Mouse (Mus musculus): ENCODE measurements at regions not wholly inside any gene's neighbourhood (a gene's known extent, or its start where the extent isn't known, plus 50 kb on each side); places are given as distances from the start of the nearest gene placed in this dataset.

- no peak overlapping the region for H3K27ac ChIP-seq
- H3K4me3 ChIP-seq, result no peak overlapping the region
- no peaks in the 10 kb centered on the region for H3K4me1 ChIP-seq
- no peaks in the 10 kb centered on the region for H3K36me3 ChIP-seq
- no peaks in the 10 kb centered on the region for H3K9me3 ChIP-seq
- no peak overlapping the region for H3K9ac ChIP-seq
- 74% methylated on average over 5 of the region's 5 CpGs for WGBS
- H3K27me3 ChIP-seq, result no peaks in the 10 kb centered on the region
- H3K4me2 ChIP-seq (replicated peaks), result no peak overlapping the region
- ATAC-seq (ENCODE audit: low FRiP score, low read depth), result no peak
Measured at GRCm38 (mm10) chr16:7637121-7637700, 787.7 kb downstream of the Tmem114 start.

GRCm38 (mm10) chr16:7636326-7636725 is 788.6 kb downstream of the Tmem114 start:
- Histone ChIP-seq H3K36me3 (no peaks in the 10 kb centered on the region), H3K4me2 (replicated peaks) (no peak overlapping the region), H3K9me3 (no peaks in the 10 kb centered on the region), H3K27me3 (no peaks in the 10 kb centered on the region), H3K4me1 (no peaks in the 10 kb centered on the region), H3K9ac (no peak overlapping the region), H3K27ac (no peak overlapping the region), H3K4me3 (no peak overlapping the region)
- 46% methylated on average over 5 of the region's 5 CpGs for WGBS
- no peak for ATAC-seq (ENCODE audit: low FRiP score, low read depth)

- Histone ChIP-seq H3K4me3 (no peak overlapping the region), H3K27ac (no peak overlapping the region), H3K9me3 (no peaks in the 10 kb centered on the region), H3K9ac (no peak overlapping the region), H3K27me3 (no peaks in the 10 kb centered on the region), H3K4me2 (replicated peaks) (no peak overlapping the region), H3K36me3 (no peaks in the 10 kb centered on the region), H3K4me1 (no peaks in the 10 kb centered on the region)
- WGBS, result 12% methylated on average over 5 of the region's 5 CpGs
- ATAC-seq (ENCODE audit: low FRiP score, low read depth), result no peak
Measured at GRCm38 (mm10) chr16:7632474-7632873, 792.5 kb downstream of the Tmem114 start.

GRCm38 (mm10) chr16:7628351-7628750 is 796.6 kb downstream of the Tmem114 start:
- Histone ChIP-seq H3K4me1 (no peaks in the 10 kb centered on the region), H3K9me3 (no peaks in the 10 kb centered on the region), H3K27ac (no peak overlapping the region), H3K4me3 (no peak overlapping the region), H3K4me2 (replicated peaks) (no peak overlapping the region), H3K36me3 (no peaks in the 10 kb centered on the region), H3K9ac (no peak overlapping the region), H3K27me3 (no peaks in the 10 kb centered on the region)
- no peak for ATAC-seq (ENCODE audit: low FRiP score, low read depth)
- WGBS, result 80% methylated on average over 8 of the region's 8 CpGs

- no peak overlapping the region for H3K4me3 ChIP-seq
- H3K9me3 ChIP-seq, result no peaks in the 10 kb centered on the region
- no peak overlapping the region for H3K4me2 ChIP-seq (replicated peaks)
- H3K4me1 ChIP-seq, result no peaks in the 10 kb centered on the region
- H3K27ac ChIP-seq, result no peak overlapping the region
- no peaks in the 10 kb centered on the region for H3K27me3 ChIP-seq
- no peaks in the 10 kb centered on the region for H3K36me3 ChIP-seq
- ATAC-seq (ENCODE audit: low FRiP score, low read depth), result no peak
- no peak overlapping the region for H3K9ac ChIP-seq
- 72% methylated on average over 2 of the region's 2 CpGs for WGBS
Measured at GRCm38 (mm10) chr16:7606602-7607001, 818.3 kb downstream of the Tmem114 start.

- Histone ChIP-seq H3K4me3 (no peak overlapping the region), H3K27me3 (no peaks in the 10 kb centered on the region), H3K4me1 (no peaks in the 10 kb centered on the region), H3K36me3 (no peaks in the 10 kb centered on the region), H3K9ac (no peak overlapping the region), H3K27ac (no peak overlapping the region), H3K4me2 (replicated peaks) (no peak overlapping the region), H3K9me3 (no peaks in the 10 kb centered on the region)
- ATAC-seq (ENCODE audit: low FRiP score, low read depth), result no peak; the same call in 1 of the 2 replicates
- WGBS, result 19% methylated on average over 1 of the region's 1 CpGs
Measured at GRCm38 (mm10) chr16:7602428-7602827, 822.5 kb downstream of the Tmem114 start.

GRCm38 (mm10) chr16:7574879-7575278 is 850.1 kb downstream of the Tmem114 start:
- Histone ChIP-seq H3K4me2 (replicated peaks) (no peak overlapping the region), H3K9ac (no peak overlapping the region), H3K4me3 (no peak overlapping the region), H3K36me3 (no peaks in the 10 kb centered on the region), H3K9me3 (no peaks in the 10 kb centered on the region), H3K27ac (peak overlapping the region; percentile 12; the same call in 1 of the 2 replicates), H3K27me3 (no peaks in the 10 kb centered on the region), H3K4me1 (peaks cover 11% of the 10 kb centered on the region)
- 25% methylated on average over 3 of the region's 3 CpGs for WGBS
- ATAC-seq (ENCODE audit: low FRiP score, low read depth), result peak; percentile 77

- Histone ChIP-seq H3K9ac (no peak overlapping the region), H3K9me3 (peaks cover 1% of the 10 kb centered on the region; the same call in 1 of the 2 replicates), H3K4me2 (replicated peaks) (no peak overlapping the region), H3K36me3 (no peaks in the 10 kb centered on the region), H3K4me3 (no peak overlapping the region), H3K27ac (no peak overlapping the region), H3K27me3 (no peaks in the 10 kb centered on the region), H3K4me1 (no peaks in the 10 kb centered on the region)
- no peak for ATAC-seq (ENCODE audit: low FRiP score, low read depth)
- 59% methylated on average over 2 of the region's 2 CpGs for WGBS
Measured at GRCm38 (mm10) chr16:7560841-7561240, 864.1 kb downstream of the Tmem114 start.

GRCm38 (mm10) chr16:7559177-7559576 is 865.8 kb downstream of the Tmem114 start:
- 85% methylated on average over 1 of the region's 1 CpGs for WGBS
- no peaks in the 10 kb centered on the region for H3K27me3 ChIP-seq
- H3K4me2 ChIP-seq (replicated peaks), result no peak overlapping the region
- ATAC-seq (ENCODE audit: low FRiP score, low read depth), result no peak
- H3K9me3 ChIP-seq, result no peaks in the 10 kb centered on the region
- no peak overlapping the region for H3K9ac ChIP-seq
- H3K4me3 ChIP-seq, result no peak overlapping the region
- no peak overlapping the region for H3K27ac ChIP-seq
- no peaks in the 10 kb centered on the region for H3K36me3 ChIP-seq
- H3K4me1 ChIP-seq, result peaks cover 7% of the 10 kb centered on the region

GRCm38 (mm10) chr16:7558637-7559036 is 866.3 kb downstream of the Tmem114 start:
- H3K9me3 ChIP-seq, result no peaks in the 10 kb centered on the region
- peaks cover 7% of the 10 kb centered on the region for H3K4me1 ChIP-seq
- ATAC-seq (ENCODE audit: low FRiP score, low read depth), result no peak
- no peaks in the 10 kb centered on the region for H3K36me3 ChIP-seq
- WGBS, result 76% methylated on average over 1 of the region's 1 CpGs
- H3K9ac ChIP-seq, result no peak overlapping the region
- no peak overlapping the region for H3K27ac ChIP-seq
- no peak overlapping the region for H3K4me3 ChIP-seq
- no peaks in the 10 kb centered on the region for H3K27me3 ChIP-seq
- H3K4me2 ChIP-seq (replicated peaks), result no peak overlapping the region

GRCm38 (mm10) chr16:7555911-7556310 is 869.0 kb downstream of the Tmem114 start:
- Histone ChIP-seq H3K36me3 (no peaks in the 10 kb centered on the region), H3K4me1 (peaks cover 7% of the 10 kb centered on the region), H3K27me3 (0 out of 2 replicates have a peak, but pooled peaks cover 3% of the 10 kb centered on the region), H3K9me3 (no peaks in the 10 kb centered on the region), H3K27ac (no peak overlapping the region), H3K4me3 (no peak overlapping the region), H3K9ac (no peak overlapping the region), H3K4me2 (replicated peaks) (no peak overlapping the region)
- ATAC-seq (ENCODE audit: low FRiP score, low read depth), result no peak
- WGBS, result 85% methylated on average over 9 of the region's 9 CpGs

- Histone ChIP-seq H3K4me1 (peaks cover 12% of the 10 kb centered on the region), H3K4me2 (replicated peaks) (no peak overlapping the region), H3K36me3 (no peaks in the 10 kb centered on the region), H3K27ac (no peak overlapping the region), H3K4me3 (no peak overlapping the region), H3K9me3 (no peaks in the 10 kb centered on the region), H3K27me3 (0 out of 2 replicates have a peak, but pooled peaks cover 3% of the 10 kb centered on the region), H3K9ac (no peak overlapping the region)
- 54% methylated on average over 1 of the region's 1 CpGs for whole genome bisulfite sequencing
- ATAC-seq (ENCODE audit: low FRiP score, low read depth), result no peak
Measured at GRCm38 (mm10) chr16:7549568-7549967, 875.4 kb downstream of the Tmem114 start.

GRCm38 (mm10) chr16:7544067-7544466 is 880.9 kb downstream of the Tmem114 start:
- WGBS, result 28% methylated on average over 4 of the region's 4 CpGs
- H3K27ac ChIP-seq, result peak overlapping the region; percentile 63
- H3K4me3 ChIP-seq, result no peak overlapping the region
- no peaks in the 10 kb centered on the region for H3K36me3 ChIP-seq
- H3K9me3 ChIP-seq, result no peaks in the 10 kb centered on the region
- H3K27me3 ChIP-seq, result no peaks in the 10 kb centered on the region
- no peak overlapping the region for H3K9ac ChIP-seq
- no peak for ATAC-seq (ENCODE audit: low FRiP score, low read depth)
- H3K4me1 ChIP-seq, result peaks cover 6% of the 10 kb centered on the region
- H3K4me2 ChIP-seq (replicated peaks), result no peak overlapping the region
